Mouse (Mus musculus) embryonic facial prominence, embryonic 11.5 days (tissue): ENCODE results near the gene Fev. TPM values are rescaled to one million over a fixed set of nuclear protein-coding genes. Genes with fewer than 3 reads are reported as not detected.

Experiments
- ATAC-seq: fragments of 200-750 bp; cut with Nextera tagmentation; replicated peaks from 2 replicates; pipeline ENCODE4 v1.8.0; 2017; ENCODE audit warnings: low read depth; ENCODE audit not compliant: insufficient number of reproducible peaks, low FRiP score, low TSS enrichment
- DNase-seq: peaks from one replicate; pipeline ENCODE4 v3.0.0-alpha.2; 2015; ENCODE audit warnings: low spot score
- H3K27ac ChIP-seq: fragments of 300-500 bp; sonication (generic); replicated peaks from 2 replicates; pipeline ENCODE4 v1.5.1; 2014; ENCODE audit warnings: mild to moderate bottlenecking, low read depth, low read length, control low read depth
- H3K27me3 ChIP-seq: fragments of 300-500 bp; sonication (generic); 2 replicates; pipeline ENCODE4 v1.6.1; 2014; ENCODE audit warnings: mild to moderate bottlenecking, low read length, moderate library complexity, mixed read lengths; ENCODE audit not compliant: control insufficient read depth, insufficient read depth
- H3K36me3 ChIP-seq: fragments of 300-500 bp; sonication (generic); replicated peaks from 2 replicates; pipeline ENCODE4 v1.6.1; 2014; ENCODE audit warnings: low read depth, mild to moderate bottlenecking, low read length, moderate library complexity, mixed read lengths; ENCODE audit not compliant: control insufficient read depth, insufficient read depth
- H3K4me1 ChIP-seq: fragments of 300-500 bp; sonication (generic); 2 replicates; pipeline ENCODE4 v1.6.1; 2014; ENCODE audit warnings: low read length, mixed read lengths; ENCODE audit not compliant: control insufficient read depth, insufficient read depth
- H3K4me2 ChIP-seq: fragments of 300-500 bp; sonication (generic); 2 replicates; pipeline ENCODE4 v1.6.1; 2014; ENCODE audit warnings: low read depth, mild to moderate bottlenecking, control low read depth, low read length, moderate library complexity
- H3K4me3 ChIP-seq: fragments of 300-500 bp; sonication (generic); 2 replicates; pipeline ENCODE4 v1.5.1; 2014; ENCODE audit warnings: low read depth, low read length, control low read depth
- H3K9ac ChIP-seq: fragments of 300-500 bp; sonication (generic); replicated peaks from 2 replicates; pipeline ENCODE4 v1.6.1; 2014; ENCODE audit warnings: mild to moderate bottlenecking, control low read depth, low read length
- H3K9me3 ChIP-seq: fragments of 300-500 bp; sonication (generic); replicated peaks from 2 replicates; pipeline ENCODE4 v1.6.1; 2016; ENCODE audit warnings: mild to moderate bottlenecking, low read length, inconsistent platforms, mixed read lengths; ENCODE audit not compliant: control insufficient read depth
- WGBS: fragments of 180-500 bp; shearing (Covaris S2); extraction: QIAGEN DNeasy Blood & Tissue Kit; methylation state at CpG from one replicate; pipeline ENCODE4 v1.1.7; 2014; 5-methylcytosine and 5-hydroxymethylcytosine counted together
- polyA plus RNA-seq: library from polyadenylated mRNA; unstranded; fragments of >200 nt; fragmentation: Nextera tagmentation; extraction: Ambion mirVana; gene quantifications from 2 replicates; pipeline ENCODE4 v1.2.1, GENCODE M21; 2014

The Fev gene
- polyA plus RNA-seq, 1 experiment from 2014 or later: 0.62 TPM

DNA sequence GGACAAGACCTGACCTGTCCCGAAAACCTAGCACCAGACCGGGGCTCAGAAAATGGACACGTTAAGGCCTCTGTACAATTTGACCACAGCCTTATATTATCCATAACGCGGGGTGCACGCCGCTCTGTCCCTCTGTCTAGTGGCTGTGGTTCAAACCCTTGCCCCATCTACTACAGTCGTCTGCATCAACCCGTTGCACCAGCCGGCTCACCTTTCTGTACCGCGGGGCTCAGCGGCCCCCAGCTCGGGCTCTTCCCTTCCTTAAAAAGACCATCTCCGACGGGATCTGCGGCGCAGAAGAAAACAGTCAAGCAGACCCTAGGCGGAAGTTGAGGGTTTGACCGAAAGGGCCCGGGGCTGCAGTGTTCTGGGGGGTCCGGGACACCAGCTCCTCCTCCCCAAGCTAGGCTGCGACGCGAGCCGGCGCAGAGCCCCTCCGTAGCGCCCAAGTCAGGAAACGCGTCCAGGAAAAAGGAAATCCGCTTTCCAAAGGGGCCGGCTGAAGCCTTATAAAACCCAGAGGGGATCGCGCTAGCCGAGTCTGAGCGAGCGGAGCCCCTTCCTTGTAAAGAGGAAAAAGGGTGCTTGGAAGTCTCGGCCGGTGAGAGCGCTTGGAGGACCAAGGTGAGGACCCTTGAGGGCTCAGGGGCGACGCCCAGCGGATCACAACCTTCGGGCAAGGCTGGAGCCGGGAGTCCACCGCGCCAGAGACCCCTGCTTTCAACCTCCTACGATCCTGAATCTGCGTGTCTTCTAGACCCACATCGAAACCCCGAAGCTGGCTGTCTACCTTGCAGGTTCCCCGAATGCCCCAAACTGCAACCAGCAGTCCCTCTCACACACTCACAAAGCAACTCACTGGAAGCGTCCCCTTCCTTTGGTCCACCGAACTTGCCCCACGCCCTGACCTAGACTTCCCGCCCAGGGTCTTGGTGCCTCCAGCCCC lies 750 bp downstream of the Fev start:
- Histone ChIP-seq H3K27ac (no peak overlapping the region), H3K36me3 (no peaks in the 10 kb centered on the region), H3K27me3 (peaks cover 70% of the 10 kb centered on the region), H3K4me2 (peak overlapping the region; percentile 34), H3K4me1 (peaks cover 10% of the 10 kb centered on the region), H3K9me3 (no peaks in the 10 kb centered on the region), H3K9ac (no peak overlapping the region), H3K4me3 (peak overlapping the region; percentile 25)
- under 1% methylated on average over 57 of the region's 57 CpGs for WGBS
- DNase-seq (peak; percentile 46), ATAC-seq (no peak)

DNA sequence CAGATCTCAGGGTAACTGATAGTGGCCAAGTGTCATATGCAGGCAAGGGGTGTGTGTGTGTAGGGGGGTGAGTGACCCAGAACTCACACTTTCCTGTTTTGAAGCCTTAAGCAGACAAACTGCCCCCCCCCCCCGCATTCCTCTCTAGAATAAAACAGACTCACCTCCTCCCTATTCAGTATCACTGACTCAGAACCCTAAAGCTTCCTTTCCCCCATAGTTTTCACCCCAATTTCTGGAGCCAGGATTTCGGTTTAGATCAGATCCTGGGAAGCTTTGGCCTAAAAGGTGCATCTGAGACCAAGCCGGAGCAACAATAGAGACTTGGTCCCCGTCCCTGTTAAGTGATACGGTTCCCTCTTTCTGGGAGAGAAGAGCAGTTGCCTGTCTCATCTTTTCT lies 1.8 kb downstream of the Fev start:
- H3K4me1 ChIP-seq: peaks cover 10% of the 10 kb centered on the region
- ATAC-seq: no peak
- peaks cover 70% of the 10 kb centered on the region for H3K27me3 ChIP-seq
- H3K4me3 ChIP-seq: no peak overlapping the region
- no peak overlapping the region for H3K27ac ChIP-seq
- H3K4me2 ChIP-seq: no peak overlapping the region
- no peak for DNase-seq
- no peaks in the 10 kb centered on the region for H3K36me3 ChIP-seq
- WGBS: 2% methylated on average over 5 of the region's 5 CpGs
- no peak overlapping the region for H3K9ac ChIP-seq
- H3K9me3 ChIP-seq: no peaks in the 10 kb centered on the region

DNA sequence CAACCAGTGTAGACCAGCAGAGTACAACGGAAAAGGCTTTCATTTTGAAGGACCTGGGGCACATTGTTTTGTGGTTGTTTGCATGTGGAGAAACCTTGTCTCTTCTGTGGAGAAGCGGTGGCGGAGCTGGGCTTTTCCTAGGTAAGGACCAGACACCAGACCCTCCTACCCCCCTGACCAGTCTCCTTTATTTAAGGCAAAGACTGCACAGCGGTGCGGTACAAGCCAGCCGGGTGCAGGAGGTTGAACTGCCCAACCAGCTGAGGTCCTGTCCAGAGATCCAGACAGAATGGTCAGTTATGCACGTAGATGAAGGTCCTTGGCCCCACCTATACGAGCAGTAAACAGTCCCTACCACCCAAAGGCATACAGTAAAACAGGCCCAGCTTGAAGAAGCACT lies 2.4 kb downstream of the Fev start:
- H3K9me3 ChIP-seq: no peaks in the 10 kb centered on the region
- H3K36me3 ChIP-seq: no peaks in the 10 kb centered on the region
- DNase-seq (no peak), ATAC-seq (no peak)
- no peak overlapping the region for H3K4me3 ChIP-seq
- H3K4me2 ChIP-seq: no peak overlapping the region
- H3K9ac ChIP-seq: no peak overlapping the region
- H3K4me1 ChIP-seq: peaks cover 10% of the 10 kb centered on the region
- peaks cover 69% of the 10 kb centered on the region for H3K27me3 ChIP-seq
- H3K27ac ChIP-seq: no peak overlapping the region
- 2% methylated on average over 8 of the region's 8 CpGs for WGBS

DNA sequence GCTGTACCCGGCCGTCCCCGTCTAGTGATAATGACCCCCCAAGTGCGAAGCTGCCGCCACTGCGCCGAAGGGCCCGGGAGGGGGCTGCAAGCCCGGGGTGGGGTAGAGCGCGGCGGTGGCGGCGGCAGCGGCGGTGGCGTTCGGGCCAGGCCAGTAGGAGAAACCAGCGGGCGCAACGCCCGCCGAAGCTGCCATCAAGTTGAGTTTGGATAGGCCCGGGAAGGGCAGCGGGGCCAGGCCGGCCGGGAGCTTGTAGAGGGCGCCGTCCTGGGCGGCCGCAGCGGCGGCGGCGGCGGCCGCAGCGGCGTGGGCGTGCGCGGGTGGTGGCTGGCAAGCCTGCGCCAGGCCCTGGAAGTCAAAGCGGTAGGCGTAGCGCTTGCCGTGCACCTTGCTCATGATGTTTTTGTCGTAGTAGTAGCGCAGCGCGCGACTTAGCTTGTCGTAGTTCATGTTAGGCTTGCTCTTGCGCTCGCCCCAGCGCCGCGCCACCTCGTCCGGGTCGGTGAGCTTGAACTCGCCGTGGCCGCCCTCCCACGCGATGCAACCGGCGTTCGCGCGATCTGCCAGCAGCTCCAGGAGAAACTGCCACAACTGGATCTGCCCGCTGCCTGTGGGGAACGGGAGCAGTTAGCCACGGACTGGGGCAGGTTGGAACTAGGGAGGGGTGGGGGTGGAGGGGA lies 3.0 kb downstream of the Fev start:
- H3K36me3 ChIP-seq: no peaks in the 10 kb centered on the region
- whole genome bisulfite sequencing: under 1% methylated on average over 63 of the region's 74 CpGs
- DNase-seq: no peak
- peaks cover 65% of the 10 kb centered on the region for H3K27me3 ChIP-seq
- peak overlapping the region; percentile 61 for H3K4me2 ChIP-seq
- H3K9ac ChIP-seq: 0 out of 2 replicates have a peak overlapping the region, but pooled peaks have one; percentile 18
- H3K9me3 ChIP-seq: no peaks in the 10 kb centered on the region
- ATAC-seq: no peak
- H3K27ac ChIP-seq: no peak overlapping the region
- peaks cover 10% of the 10 kb centered on the region for H3K4me1 ChIP-seq
- H3K4me3 ChIP-seq: peak overlapping the region; percentile 21

DNA sequence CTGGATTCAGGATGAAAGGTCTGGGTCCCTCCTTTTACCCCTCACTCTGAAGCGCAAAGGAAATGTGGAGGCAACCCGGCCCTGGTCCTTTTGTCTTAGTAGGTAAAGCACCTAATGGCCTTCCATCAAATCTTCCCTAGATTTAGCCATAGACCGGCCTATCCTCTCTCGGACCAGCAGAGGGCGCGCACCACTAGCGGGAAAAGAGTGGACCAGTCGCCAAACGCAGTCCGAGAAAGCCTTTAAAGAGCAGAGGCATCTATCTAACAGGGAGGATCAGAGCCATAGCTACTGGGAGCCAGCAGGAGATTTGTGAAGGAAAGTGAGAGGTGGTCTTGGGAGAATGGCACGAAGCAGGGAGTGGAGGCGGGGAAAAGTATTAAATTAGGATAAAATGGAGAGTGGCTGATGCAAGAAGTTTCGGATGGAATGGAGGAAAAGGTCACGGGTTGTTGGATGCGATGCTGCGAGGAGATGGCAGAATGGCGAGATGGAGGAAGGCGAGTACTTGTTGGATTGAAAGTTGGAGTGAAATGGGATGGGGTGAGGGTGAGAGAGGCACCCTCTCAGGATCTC lies 4.3 kb downstream of the Fev start:
- Histone ChIP-seq H3K36me3 (no peaks in the 10 kb centered on the region), H3K4me2 (no peak overlapping the region), H3K9me3 (no peaks in the 10 kb centered on the region), H3K4me3 (no peak overlapping the region), H3K27ac (no peak overlapping the region), H3K27me3 (peaks cover 53% of the 10 kb centered on the region), H3K4me1 (peaks cover 10% of the 10 kb centered on the region), H3K9ac (no peak overlapping the region)
- ATAC-seq (no peak), DNase-seq (peak; percentile 87)
- WGBS: 2% methylated on average over 18 of the region's 18 CpGs

DNA sequence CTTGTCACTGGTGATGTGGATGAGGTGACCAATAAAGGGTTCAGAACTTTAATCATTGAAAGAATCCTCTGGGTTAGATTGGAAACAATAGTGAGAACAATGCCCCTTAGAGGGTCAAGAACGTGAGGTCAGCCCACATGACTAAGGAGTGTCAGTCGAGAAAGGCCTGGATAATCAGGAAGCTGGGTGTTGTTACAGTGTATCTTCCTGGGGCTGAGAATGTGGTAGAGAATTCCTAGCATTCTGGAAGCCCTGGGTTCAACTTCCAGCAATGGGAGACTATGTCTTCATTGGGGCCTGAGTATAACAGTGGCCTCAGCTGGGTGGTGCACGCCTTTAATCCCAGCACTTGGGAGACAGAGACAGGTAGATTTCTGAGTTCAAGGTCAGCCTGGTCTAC lies 8.0 kb downstream of the Fev start:
- Histone ChIP-seq H3K4me1 (peaks cover 3% of the 10 kb centered on the region; the same call in 1 of the 2 replicates), H3K27ac (no peak overlapping the region), H3K27me3 (peaks cover 17% of the 10 kb centered on the region), H3K4me2 (no peak overlapping the region), H3K9ac (no peak overlapping the region), H3K4me3 (no peak overlapping the region), H3K36me3 (no peaks in the 10 kb centered on the region), H3K9me3 (no peaks in the 10 kb centered on the region)
- WGBS: 56% methylated on average over 3 of the region's 3 CpGs
- no peak for DNase-seq
- ATAC-seq: no peak

DNA sequence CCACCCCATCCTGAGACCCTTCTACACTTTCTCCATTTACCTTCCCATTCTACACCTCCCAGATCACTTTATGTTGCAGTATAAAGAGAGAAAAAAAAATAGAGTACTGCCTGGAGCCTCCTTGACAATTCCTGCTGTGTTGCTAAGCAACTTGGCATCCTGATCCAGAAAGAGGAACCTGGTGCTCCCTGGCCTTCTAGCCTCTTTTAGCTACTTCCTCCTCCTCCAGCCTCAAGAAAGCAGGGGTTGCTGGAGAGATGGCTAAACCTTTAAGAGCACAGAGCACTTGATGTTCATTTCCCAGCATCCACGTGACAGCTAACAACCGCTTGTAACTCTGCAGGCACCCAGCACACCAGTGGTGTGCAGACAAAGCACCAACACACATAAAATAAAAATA lies 13.0 kb downstream of the Fev start:
- Histone ChIP-seq H3K36me3 (no peaks in the 10 kb centered on the region), H3K9me3 (no peaks in the 10 kb centered on the region), H3K4me3 (no peak overlapping the region), H3K4me1 (no peaks in the 10 kb centered on the region), H3K27ac (no peak overlapping the region), H3K4me2 (no peak overlapping the region), H3K27me3 (no peaks in the 10 kb centered on the region), H3K9ac (no peak overlapping the region)
- DNase-seq (no peak), ATAC-seq (no peak)
- WGBS: 73% methylated on average over 2 of the region's 2 CpGs

DNA sequence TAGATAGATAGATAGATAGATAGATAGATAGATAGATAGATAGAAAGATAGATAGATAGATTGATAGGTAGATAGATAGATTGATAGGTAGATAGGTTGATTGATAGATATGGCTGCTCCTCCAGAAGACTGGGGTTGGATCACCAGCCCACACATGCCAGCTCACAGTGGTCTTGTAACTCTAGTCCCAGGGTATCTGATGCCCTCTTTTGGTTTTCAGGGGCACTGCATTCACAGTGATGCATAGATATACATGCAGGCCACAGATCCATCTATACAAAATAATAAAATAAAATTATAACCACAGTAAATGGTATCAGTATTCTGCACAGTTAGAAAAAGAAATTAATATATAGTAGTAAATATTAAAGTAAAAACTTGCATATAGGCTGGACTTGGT lies 23.4 kb downstream of the Fev start:
- H3K4me1 ChIP-seq: peaks cover 2% of the 10 kb centered on the region; the same call in 1 of the 2 replicates
- H3K27ac ChIP-seq: no peak overlapping the region
- H3K9ac ChIP-seq: no peak overlapping the region
- no peaks in the 10 kb centered on the region for H3K36me3 ChIP-seq
- peaks cover 22% of the 10 kb centered on the region for H3K27me3 ChIP-seq
- no peaks in the 10 kb centered on the region for H3K9me3 ChIP-seq
- DNase-seq: no peak
- no peak overlapping the region for H3K4me2 ChIP-seq
- no peak overlapping the region for H3K4me3 ChIP-seq
- ATAC-seq: no peak
